Mouse (Mus musculus) ES-E14 (cell line): ENCODE results near the gene Cldnd1. TPM values are rescaled to one million over a fixed set of nuclear protein-coding genes. Genes with fewer than 3 reads are reported as not detected.

ENCODE experiments used
- DNase-seq: peaks from one replicate; pipeline ENCODE4 v3.0.0-alpha.2; 2013; ENCODE audit warnings: low read depth, low spot score
- H3K27ac ChIP-seq: 2 replicates; pipeline ENCODE4 v1.5.1; 2012; ENCODE audit warnings: low read depth, mild to moderate bottlenecking, low read length, moderate library complexity, mixed read lengths; ENCODE audit not compliant: poor library complexity, insufficient read depth, severe bottlenecking
- H3K36me3 ChIP-seq: 2 replicates; pipeline ENCODE4 v1.6.1; 2012; ENCODE audit warnings: mild to moderate bottlenecking, low read length, moderate library complexity, mixed read lengths; ENCODE audit not compliant: control insufficient read depth, poor library complexity, insufficient read depth, severe bottlenecking
- H3K4me1 ChIP-seq, 2 experiments: fragments of 150-350 bp in 1 of 2; sonication (generic) in 1 of 2; 2 replicates each; pipeline ENCODE4 v1.6.1; 2012; ENCODE audit warnings: low read length in 2 of 2, mild to moderate bottlenecking in 1 of 2, mixed read lengths in 1 of 2; ENCODE audit not compliant: control insufficient read depth in 2 of 2, insufficient read depth in 2 of 2, poor library complexity in 1 of 2
- H3K4me3 ChIP-seq, 2 experiments: fragments of 150-350 bp in 1 of 2; sonication (generic) in 1 of 2; 2 replicates each; pipeline ENCODE4 v1.5.1; 2012; ENCODE audit warnings: low read length in 2 of 2, low read depth in 1 of 2, mild to moderate bottlenecking in 1 of 2, mixed read lengths in 1 of 2; ENCODE audit not compliant: insufficient read depth in 1 of 2, poor library complexity in 1 of 2, severe bottlenecking in 1 of 2
- H3K9ac ChIP-seq: 2 replicates; pipeline ENCODE4 v1.6.1; 2012; ENCODE audit warnings: low read depth, mild to moderate bottlenecking, low read length, mixed read lengths; ENCODE audit not compliant: poor library complexity, insufficient read depth, severe bottlenecking
- H3K9me3 ChIP-seq: fragments of 150-350 bp; sonication (generic); 2 replicates; pipeline ENCODE4 v1.6.1; 2012; ENCODE audit warnings: low read depth, mild to moderate bottlenecking, low read length; ENCODE audit not compliant: control insufficient read depth, insufficient read depth
- CHD2 ChIP-seq: IDR thresholded peaks from 2 replicates; pipeline ENCODE4 v1.6.1; 2014; ENCODE audit warnings: mild to moderate bottlenecking, low read depth, low read length, inconsistent platforms
- HCFC1 ChIP-seq: IDR thresholded peaks from 2 replicates; pipeline ENCODE4 v1.6.1; 2012; ENCODE audit warnings: low read length, inconsistent platforms, borderline replicate concordance; ENCODE audit not compliant: insufficient read depth
- MAFK ChIP-seq: IDR thresholded peaks from 2 replicates; pipeline ENCODE4 v1.6.1; 2014; ENCODE audit warnings: mild to moderate bottlenecking, low read depth, low read length, inconsistent platforms; ENCODE audit not compliant: insufficient read depth
- ZC3H11A ChIP-seq: IDR thresholded peaks from 2 replicates; pipeline ENCODE4 v1.6.1; 2012; ENCODE audit warnings: low read depth, mild to moderate bottlenecking, inconsistent platforms, low read length, borderline replicate concordance
- ZNF384 ChIP-seq: IDR thresholded peaks from 2 replicates; pipeline ENCODE4 v1.6.1; 2012; ENCODE audit warnings: low read depth, low read length, inconsistent platforms
- in situ Hi-C, 2 experiments: fragments of 600-800 bp; cut with MboI; formaldehyde crosslinking; loops; one replicate each; pipeline ENCODE4 v1.15.1; 2025; ENCODE audit warnings: low sequenced_read_pairs in 2 of 2, inconsistent platforms in 1 of 2; ENCODE audit not compliant: unreplicated experiment in 2 of 2
- total RNA-seq: library from RNA; depleted of rRNA; stranded (reverse); fragments of 300-350 nt; gene quantifications from 2 replicates; pipeline ENCODE4 v1.2.3, GENCODE M21; 2012

Gene Cldnd1
- total RNA-seq, 1 experiment, result 32.4 TPM

DNA sequence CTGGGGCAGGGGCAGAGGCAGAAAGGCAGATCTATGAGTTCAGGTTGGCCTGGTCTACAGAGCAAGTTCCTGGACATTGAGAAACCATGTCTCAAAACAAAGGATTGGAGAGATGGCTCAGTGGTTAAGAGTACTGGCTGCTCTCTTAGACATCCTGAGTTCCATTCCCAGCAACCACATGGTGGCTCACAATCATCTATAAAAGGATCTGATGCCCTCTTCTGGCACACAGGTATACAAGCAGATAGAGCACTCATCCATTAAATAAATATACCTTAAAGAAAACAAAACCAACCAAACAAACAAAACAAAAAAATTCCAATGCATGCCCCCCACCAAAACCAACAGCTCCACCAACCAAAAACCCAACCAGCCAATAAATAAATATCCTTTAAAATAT lies 43.2 kb upstream of the Cldnd1 start:
- Histone ChIP-seq H3K27ac (no peak overlapping the region), H3K36me3 (no peaks in the 10 kb centered on the region), H3K4me3 (no peak overlapping the region), H3K9ac (no peak overlapping the region), H3K4me1 (no peaks in the 10 kb centered on the region), H3K9me3 (no peaks in the 10 kb centered on the region)
- in situ Hi-C loops, result no loop called here
- TF ChIP-seq ZNF384 (no peak), HCFC1 (no peak), ZC3H11A (no peak), MAFK (no peak), CHD2 (no peak)
- no peak for DNase-seq

DNA sequence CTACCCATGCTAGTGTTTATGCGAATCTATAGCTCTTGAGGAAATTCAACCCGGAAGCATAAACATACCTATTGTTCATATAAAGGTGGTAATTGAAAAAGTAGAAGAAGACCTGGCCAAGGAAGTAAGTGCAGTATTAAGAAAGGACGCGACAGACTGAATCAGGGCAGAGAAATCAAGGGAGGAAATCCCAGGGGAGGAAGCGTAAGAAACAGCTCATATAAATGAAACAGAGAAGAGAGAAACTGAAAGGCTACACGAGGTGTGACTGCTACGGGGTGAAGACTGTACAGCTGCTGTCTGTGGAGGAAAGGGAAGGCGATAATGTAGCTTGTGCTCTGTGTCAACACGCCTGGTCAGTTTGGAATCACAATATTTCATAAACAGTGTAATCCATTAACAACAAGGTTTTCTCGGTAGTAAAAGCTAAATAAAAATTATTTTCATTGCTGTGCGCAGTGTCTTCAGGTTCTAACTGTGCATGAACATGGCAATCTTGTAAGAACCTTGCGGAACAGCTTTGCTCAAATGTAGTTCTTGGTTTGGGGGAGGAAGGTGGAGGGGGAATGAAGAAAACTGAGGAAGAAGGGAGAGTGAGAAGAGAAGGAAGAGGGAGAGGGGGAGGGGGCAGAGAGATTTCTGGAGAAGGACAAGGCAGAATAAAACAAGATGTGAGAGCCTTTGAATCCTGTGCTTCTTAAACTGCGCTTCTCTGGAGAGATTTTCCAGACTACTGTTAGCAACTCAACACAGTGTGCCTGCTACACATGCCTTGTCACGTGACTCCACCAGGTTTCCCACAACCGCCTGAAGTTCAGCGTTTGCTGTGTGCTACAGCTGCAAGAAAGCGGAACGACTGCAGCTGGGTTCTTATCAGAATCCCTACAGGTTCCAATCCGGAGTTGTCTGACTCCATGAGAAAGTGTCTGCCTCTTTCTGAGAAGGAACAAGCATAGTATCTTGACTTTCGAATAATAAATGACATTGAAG lies 41.9 kb upstream of the Cldnd1 start:
- no peak overlapping the region for H3K4me3 ChIP-seq
- no peak overlapping the region for H3K27ac ChIP-seq
- H3K9me3 ChIP-seq, result no peaks in the 10 kb centered on the region
- in situ Hi-C loops, result no loop called here
- TF ChIP-seq MAFK (no peak), ZNF384 (no peak), ZC3H11A (no peak), CHD2 (no peak)
- no peak for DNase-seq
- H3K9ac ChIP-seq, result no peak overlapping the region
- no peaks in the 10 kb centered on the region for H3K4me1 ChIP-seq
- H3K36me3 ChIP-seq, result no peaks in the 10 kb centered on the region

- no peak for DNase-seq
- in situ Hi-C loops, result no loop called here
- Histone ChIP-seq H3K4me1 (no peaks in the 10 kb centered on the region), H3K9ac (no peak overlapping the region), H3K9me3 (no peaks in the 10 kb centered on the region), H3K27ac (no peak overlapping the region), H3K4me3 (no peak overlapping the region), H3K36me3 (no peaks in the 10 kb centered on the region)
- TF ChIP-seq ZC3H11A, result no peak
- no peak for TF ChIP-seq CHD2
- TF ChIP-seq ZNF384, result no peak
- TF ChIP-seq HCFC1, result no peak
- TF ChIP-seq MAFK, result no peak
Measured at GRCm38 (mm10) chr16:58688534-58688933, 39.2 kb upstream of the Cldnd1 start.

DNA sequence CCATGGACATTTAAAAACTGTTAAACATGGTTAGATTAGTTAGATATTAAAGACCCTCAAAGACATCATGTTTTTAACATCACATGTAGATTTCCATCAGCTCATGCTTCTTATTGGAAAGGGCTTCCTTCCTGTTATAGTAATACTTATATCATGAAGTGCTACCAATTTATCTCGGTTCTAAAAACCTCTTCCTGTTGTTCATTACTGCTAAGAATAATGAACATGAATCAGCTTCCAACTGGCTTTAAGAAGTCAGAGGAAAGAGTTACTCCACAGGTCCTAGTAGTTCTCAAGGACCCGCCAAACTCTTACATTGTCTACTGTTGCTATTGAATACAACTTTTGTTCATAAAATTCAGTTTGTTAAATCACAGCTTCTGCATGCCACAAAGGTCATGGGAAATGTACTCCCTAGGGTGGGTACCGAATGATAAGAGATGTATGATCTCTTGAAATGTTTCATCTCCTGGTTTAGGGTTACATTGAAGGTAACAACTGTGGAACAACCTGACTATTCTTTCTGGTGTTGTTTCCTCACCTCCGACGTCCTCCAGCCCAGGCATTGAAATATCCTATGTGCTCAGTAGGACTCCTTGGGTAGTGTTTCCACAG lies 38.0 kb upstream of the Cldnd1 start:
- H3K9me3 ChIP-seq, result no peaks in the 10 kb centered on the region
- in situ Hi-C loops, result no loop called here
- no peak for DNase-seq
- no peak overlapping the region for H3K9ac ChIP-seq
- no peaks in the 10 kb centered on the region for H3K36me3 ChIP-seq
- H3K4me3 ChIP-seq, result no peak overlapping the region
- H3K4me1 ChIP-seq, result no peaks in the 10 kb centered on the region
- TF ChIP-seq ZNF384, result no peak
- TF ChIP-seq MAFK, result no peak
- no peak overlapping the region for H3K27ac ChIP-seq

DNA sequence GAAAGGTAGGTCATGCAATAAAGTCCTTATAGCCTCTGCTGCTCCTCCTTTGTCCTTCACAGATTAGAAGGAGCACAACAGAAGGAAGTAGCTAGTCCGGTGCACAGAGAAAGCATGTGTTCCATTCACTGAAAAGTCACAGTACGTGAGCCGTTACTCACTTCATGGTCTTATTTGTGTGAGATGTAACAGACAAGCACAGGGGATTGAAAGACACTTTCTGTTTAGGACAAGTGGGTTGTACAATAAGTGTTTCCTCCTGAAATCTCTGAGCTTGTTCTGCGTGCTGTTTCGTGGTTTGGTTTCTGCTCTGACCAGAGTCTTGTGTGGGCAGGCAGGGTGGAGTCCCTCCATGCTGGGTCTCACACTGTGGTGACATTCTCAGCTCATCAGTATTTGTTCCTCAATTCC lies 37.4 kb upstream of the Cldnd1 start:
- DNase-seq, result no peak
- Histone ChIP-seq H3K4me3 (no peak overlapping the region), H3K4me1 (no peaks in the 10 kb centered on the region), H3K36me3 (no peaks in the 10 kb centered on the region), H3K27ac (no peak overlapping the region), H3K9ac (no peak overlapping the region), H3K9me3 (no peaks in the 10 kb centered on the region)
- TF ChIP-seq CHD2 (no peak), MAFK (no peak), ZNF384 (no peak), ZC3H11A (no peak), HCFC1 (no peak)
- in situ Hi-C loops, result no loop called here
